Mouse (Mus musculus): ENCODE results near the gene Mrpl51. TPM values are rescaled to one million over a fixed set of nuclear protein-coding genes. Genes with fewer than 3 reads are reported as not detected.

Gene Mrpl51
- total RNA-seq, 4 experiments from 2014 or later = 74.9 to 79.0 (median 77.2) TPM

- peak; percentile 83 to 91 for DNase-seq (ENCODE audit: low spot score in 2 of 2)
Measured at GRCm38 (mm10) chr6:125192016-125192714, 564 bp downstream of the Mrpl51 start.

- no peak for DNase-seq (ENCODE audit: low spot score in 2 of 2)
Measured at GRCm38 (mm10) chr6:125192841-125193240, 1.2 kb downstream of the Mrpl51 start.

GRCm38 (mm10) chr6:125193390-125193789 lies 1.8 kb downstream of the Mrpl51 start:
- no peak for DNase-seq (ENCODE audit: low spot score in 2 of 2)

GRCm38 (mm10) chr6:125195541-125196075 lies 4.0 kb downstream of the Mrpl51 start:
- DNase-seq (ENCODE audit: low spot score in 2 of 2) = no peak

- no peak for DNase-seq (ENCODE audit: low spot score in 2 of 2)
Measured at GRCm38 (mm10) chr6:125196301-125196700, 4.7 kb downstream of the Mrpl51 start.

GRCm38 (mm10) chr6:125197166-125197565 lies 5.6 kb downstream of the Mrpl51 start:
- DNase-seq (ENCODE audit: low spot score in 2 of 2) = no peak

- no peak for DNase-seq (ENCODE audit: low spot score in 2 of 2)
Measured at GRCm38 (mm10) chr6:125210436-125210835, 18.8 kb downstream of the Mrpl51 start.

- DNase-seq (ENCODE audit: low spot score in 2 of 2) = no peak
Measured at GRCm38 (mm10) chr6:125212621-125213020, 21.0 kb downstream of the Mrpl51 start.

GRCm38 (mm10) chr6:125213129-125213528 lies 21.5 kb downstream of the Mrpl51 start:
- DNase-seq (ENCODE audit: low spot score in 2 of 2) = no peak

- no peak for DNase-seq (ENCODE audit: low spot score in 2 of 2)
Measured at GRCm38 (mm10) chr6:125213715-125214114, 22.1 kb downstream of the Mrpl51 start.

- DNase-seq (ENCODE audit: low spot score in 2 of 2) = peak; percentile 97 to 98
Measured at GRCm38 (mm10) chr6:125215148-125215954, 23.8 kb downstream of the Mrpl51 start, which contains the start of gene Vamp1. Vamp1 (plus strand) TSS chr6:125215551.

- DNase-seq (ENCODE audit: low spot score in 2 of 2) = no peak
Measured at GRCm38 (mm10) chr6:125216898-125217297, 25.3 kb downstream of the Mrpl51 start.

- no peak for DNase-seq (ENCODE audit: low spot score in 2 of 2)
Measured at GRCm38 (mm10) chr6:125217899-125218298, 26.3 kb downstream of the Mrpl51 start.

GRCm38 (mm10) chr6:125218963-125219362 lies 27.4 kb downstream of the Mrpl51 start:
- DNase-seq (ENCODE audit: low spot score in 2 of 2) = no peak

- DNase-seq (ENCODE audit: low spot score in 2 of 2) = no peak
Measured at GRCm38 (mm10) chr6:125221115-125221745, 29.6 kb downstream of the Mrpl51 start.

GRCm38 (mm10) chr6:125222146-125222545 lies 30.5 kb downstream of the Mrpl51 start:
- no peak for DNase-seq (ENCODE audit: low spot score in 2 of 2)

GRCm38 (mm10) chr6:125222577-125222976 lies 31.0 kb downstream of the Mrpl51 start:
- no peak for DNase-seq (ENCODE audit: low spot score in 2 of 2)

GRCm38 (mm10) chr6:125225518-125226115 lies 34.0 kb downstream of the Mrpl51 start:
- DNase-seq (ENCODE audit: low spot score in 2 of 2) = peak in 1 of 2 experiments; percentile 73

GRCm38 (mm10) chr6:125230571-125230970 lies 39.0 kb downstream of the Mrpl51 start:
- DNase-seq (ENCODE audit: low spot score in 2 of 2) = no peak

- DNase-seq (ENCODE audit: low spot score in 2 of 2) = no peak
Measured at GRCm38 (mm10) chr6:125231117-125232044, 39.8 kb downstream of the Mrpl51 start, which contains the start of gene Tapbpl. Tapbpl (minus strand) TSS chr6:125231860.
